Mouse (Mus musculus) embryonic fibroblast, embryonic 13.5 days (primary cell): ENCODE measurements around the gene Cep95. TPM values are rescaled to one million over a fixed set of nuclear protein-coding genes. Genes with fewer than 3 reads are reported as not detected.
A peak's percentile ranks its signal among the peaks of the same experiment; 100 is the strongest.
"Not testable (repeated sequence)": the region's sequence is repeated elsewhere in the genome, so short reads cannot be mapped to it uniquely, and the experiment has no call there.

ENCODE experiments used
- H3K27ac ChIP-seq: 2 replicates; pipeline ENCODE4 v1.5.1; 2012; ENCODE audit warnings: low read length, control low read depth, inconsistent platforms; ENCODE audit not compliant: insufficient read depth
- H3K4me1 ChIP-seq: 2 replicates; pipeline ENCODE4 v1.6.1; 2011; ENCODE audit warnings: low read length; ENCODE audit not compliant: control insufficient read depth, insufficient read depth
- H3K4me3 ChIP-seq: 2 replicates; pipeline ENCODE4 v1.5.1; 2011; ENCODE audit warnings: mild to moderate bottlenecking, control low read depth, low read length; ENCODE audit not compliant: insufficient read depth
- CTCF ChIP-seq: IDR thresholded peaks from 2 replicates; pipeline ENCODE4 v1.5.1; 2011; ENCODE audit warnings: mild to moderate bottlenecking, control low read depth, low read length, moderate library complexity, borderline replicate concordance; ENCODE audit not compliant: insufficient read depth
- POLR2A ChIP-seq: IDR thresholded peaks from 2 replicates; pipeline ENCODE4 v1.6.1; 2011; ENCODE audit warnings: low read depth, mild to moderate bottlenecking, control low read depth, low read length, moderate library complexity
- polyA plus RNA-seq: library from polyadenylated mRNA; stranded (reverse); fragments of >200 nt; gene quantifications from 2 replicates; pipeline ENCODE4 v1.2.4, GENCODE M21; 2011; ENCODE audit warnings: low read depth; ENCODE audit not compliant: missing spikeins, insufficient read length

The Cep95 gene
- polyA plus RNA-seq, 1 experiment = 15.9 TPM

- Histone ChIP-seq H3K4me1 (no peaks in the 10 kb centered on the region), H3K4me3 (no peak overlapping the region), H3K27ac (no peak overlapping the region)
- no peak for TF ChIP-seq CTCF
- no peak for TF ChIP-seq POLR2A
Observed at GRCm38 (mm10) chr11:106776960-106777359, 12.1 kb upstream of the Cep95 start.

GRCm38 (mm10) chr11:106777395-106777794 lies 11.7 kb upstream of the Cep95 start:
- H3K27ac ChIP-seq = no peak overlapping the region
- H3K4me1 ChIP-seq = no peaks in the 10 kb centered on the region
- TF ChIP-seq CTCF (no peak), POLR2A (no peak)
- no peak overlapping the region for H3K4me3 ChIP-seq

GRCm38 (mm10) chr11:106778132-106778531 lies 10.9 kb upstream of the Cep95 start:
- no peak for TF ChIP-seq POLR2A
- no peak for TF ChIP-seq CTCF
- Histone ChIP-seq H3K4me3 (no peak overlapping the region), H3K4me1 (0 out of 2 replicates have a peak, but pooled peaks cover 2% of the 10 kb centered on the region), H3K27ac (no peak overlapping the region)

- Histone ChIP-seq H3K27ac (peak overlapping the region; percentile 60), H3K4me3 (peak overlapping the region; percentile 69), H3K4me1 (0 out of 2 replicates have a peak, but pooled peaks cover 2% of the 10 kb centered on the region)
- no peak for TF ChIP-seq POLR2A
- TF ChIP-seq CTCF = no peak
Observed at GRCm38 (mm10) chr11:106778589-106779387, 10.3 kb upstream of the Cep95 start.

- peak within 1 kb of the TSS; percentile 60 for H3K27ac ChIP-seq
- no peak for TF ChIP-seq CTCF
- TF ChIP-seq POLR2A = peak; percentile 91
- H3K4me1 ChIP-seq = 0 out of 2 replicates have a peak, but pooled peaks cover 2% of the 10 kb centered on the region
- H3K4me3 ChIP-seq = peak within 1 kb of the TSS; percentile 69
Observed at GRCm38 (mm10) chr11:106779388-106780088, 9.5 kb upstream of the Cep95 start, which contains the start of gene Polg2. Gene Polg2 (minus strand): TSS chr11:106779537.

GRCm38 (mm10) chr11:106780089-106780425 lies 9.0 kb upstream of the Cep95 start:
- H3K4me1 ChIP-seq = 0 out of 2 replicates have a peak, but pooled peaks cover 2% of the 10 kb centered on the region
- H3K27ac ChIP-seq = no peak overlapping the region
- TF ChIP-seq POLR2A (no peak), CTCF (no peak)
- no peak overlapping the region for H3K4me3 ChIP-seq

GRCm38 (mm10) chr11:106780590-106781220 lies 8.3 kb upstream of the Cep95 start:
- Histone ChIP-seq H3K4me3 (no peak overlapping the region), H3K27ac (no peak overlapping the region), H3K4me1 (0 out of 2 replicates have a peak, but pooled peaks cover 2% of the 10 kb centered on the region)
- TF ChIP-seq CTCF = no peak
- no peak for TF ChIP-seq POLR2A

GRCm38 (mm10) chr11:106782271-106782670 lies 6.8 kb upstream of the Cep95 start:
- H3K4me3 ChIP-seq, H3K4me1 ChIP-seq, H3K27ac ChIP-seq: not testable (repeated sequence)

- 0 out of 2 replicates have a peak, but pooled peaks cover 2% of the 10 kb centered on the region for H3K4me1 ChIP-seq
- H3K27ac ChIP-seq = peak overlapping the region; percentile 9; the same call in 1 of the 2 replicates
- TF ChIP-seq POLR2A (no peak), CTCF (no peak)
- H3K4me3 ChIP-seq = no peak overlapping the region
Observed at GRCm38 (mm10) chr11:106782841-106783764, 5.9 kb upstream of the Cep95 start.
